Mouse (Mus musculus): ENCODE measurements around the gene Dct.

GRCm38 (mm10) chr14:117972576-117972975 is 79.5 kb downstream of the Dct start:
- TF ChIP-seq CTCF (IDR thresholded peaks at IDR 0.05; ENCODE audit: low read depth) (no peak), EP300 (IDR thresholded peaks at IDR 0.05; ENCODE audit: low read depth) (no peak)

Measured in liver, embryonic 14.5 days (tissue).